Mouse (Mus musculus): ENCODE data around the gene Nfkbib.
A peak's percentile ranks its signal among the peaks of the same experiment; 100 is the strongest.

The Nfkbib gene

GRCm38 (mm10) chr7:28766173-28766879 is 986 bp downstream of the Nfkbib start, which contains the start of gene Sirt2:
Gene Sirt2, plus strand, starts transcription at chr7:28766735.
- DNase-seq: peak; percentile 94 to 98

- no peak for DNase-seq
Observed at GRCm38 (mm10) chr7:28765211-28765610, 2.1 kb downstream of the Nfkbib start.

GRCm38 (mm10) chr7:28761907-28762306 is 5.4 kb downstream of the Nfkbib start:
- DNase-seq: no peak

- DNase-seq: no peak
Observed at GRCm38 (mm10) chr7:28758623-28759022, 8.7 kb downstream of the Nfkbib start.

GRCm38 (mm10) chr7:28756079-28756478 is 11.2 kb downstream of the Nfkbib start, which contains the start of gene Ccer2:
Gene Ccer2, plus strand, starts transcription at chr7:28756174.
- DNase-seq: no peak

GRCm38 (mm10) chr7:28749935-28750334 is 17.4 kb downstream of the Nfkbib start:
- no peak for DNase-seq

GRCm38 (mm10) chr7:28741709-28742438 is 25.4 kb downstream of the Nfkbib start, which contains the start of the genes Mrps12 and Sars2:
Gene Mrps12, minus strand, starts transcription at chr7:28741820.
Gene Sars2, plus strand, starts transcription at chr7:28741992.
- DNase-seq: peak; percentile 88 to 96

- no peak for DNase-seq
Observed at GRCm38 (mm10) chr7:28741368-28741708, 26.0 kb downstream of the Nfkbib start.

GRCm38 (mm10) chr7:28740949-28741348 is 26.4 kb downstream of the Nfkbib start:
- no peak for DNase-seq

GRCm38 (mm10) chr7:28739829-28740228 is 27.5 kb downstream of the Nfkbib start:
- no peak for DNase-seq

- DNase-seq: no peak
Observed at GRCm38 (mm10) chr7:28735701-28736100, 31.6 kb downstream of the Nfkbib start.

- DNase-seq: no peak
Observed at GRCm38 (mm10) chr7:28733211-28733610, 34.1 kb downstream of the Nfkbib start.

GRCm38 (mm10) chr7:28732341-28733142 is 34.8 kb downstream of the Nfkbib start:
- peak; percentile 26 to 60 for DNase-seq

GRCm38 (mm10) chr7:28727649-28728340 is 39.5 kb downstream of the Nfkbib start:
- DNase-seq: no peak

GRCm38 (mm10) chr7:28726600-28726999 is 40.7 kb downstream of the Nfkbib start:
- peak; percentile 43 to 47 for DNase-seq

GRCm38 (mm10) chr7:28724613-28725012 is 42.7 kb downstream of the Nfkbib start:
- DNase-seq: no peak

- no peak for DNase-seq
Observed at GRCm38 (mm10) chr7:28722079-28722478, 45.2 kb downstream of the Nfkbib start.

- no peak for DNase-seq
Observed at GRCm38 (mm10) chr7:28720753-28721537, 46.4 kb downstream of the Nfkbib start.

GRCm38 (mm10) chr7:28719650-28720049 is 47.7 kb downstream of the Nfkbib start:
- DNase-seq: no peak

GRCm38 (mm10) chr7:28719159-28719558 is 48.2 kb downstream of the Nfkbib start:
- no peak for DNase-seq

- no peak for DNase-seq
Observed at GRCm38 (mm10) chr7:28717726-28718125, 49.6 kb downstream of the Nfkbib start.

Measured in thymus, adult 18-20 months (tissue).